Mouse (Mus musculus) brown adipose tissue, adult 24 weeks (tissue): ENCODE results near the gene Plxdc1. TPM values are rescaled to one million over a fixed set of nuclear protein-coding genes. Genes with fewer than 3 reads are reported as not detected.

Experiments
- H3K27ac ChIP-seq: fragments of 200-500 bp; replicated peaks from 2 replicates; pipeline ENCODE4 v1.5.1; 2012; ENCODE audit warnings: low read depth, mild to moderate bottlenecking, low read length
- H3K4me1 ChIP-seq: fragments of 200-500 bp; 2 replicates; pipeline ENCODE4 v1.6.1; 2012; ENCODE audit warnings: low read length, mixed read lengths; ENCODE audit not compliant: control insufficient read depth, insufficient read depth, insufficient read length
- H3K4me3 ChIP-seq: fragments of 200-500 bp; 2 replicates; pipeline ENCODE4 v1.5.1; 2012; ENCODE audit warnings: low read depth, mild to moderate bottlenecking, low read length, moderate library complexity; ENCODE audit not compliant: insufficient read depth
- polyA plus RNA-seq: library from polyadenylated mRNA; stranded (reverse); fragments of >200 nt; gene quantifications from 2 replicates; pipeline ENCODE4 v1.2.4, GENCODE M21; 2012; ENCODE audit not compliant: missing spikeins, insufficient read depth, insufficient read length

Plxdc1 gene
- polyA plus RNA-seq, 1 experiment: 0.55 TPM

- Histone ChIP-seq H3K4me3 (peak overlapping the region; percentile 52), H3K4me1 (no peaks in the 10 kb centered on the region), H3K27ac (no peak overlapping the region)
Measured at GRCm38 (mm10) chr11:98002627-98003026, 16.4 kb upstream of the Plxdc1 start.

DNA sequence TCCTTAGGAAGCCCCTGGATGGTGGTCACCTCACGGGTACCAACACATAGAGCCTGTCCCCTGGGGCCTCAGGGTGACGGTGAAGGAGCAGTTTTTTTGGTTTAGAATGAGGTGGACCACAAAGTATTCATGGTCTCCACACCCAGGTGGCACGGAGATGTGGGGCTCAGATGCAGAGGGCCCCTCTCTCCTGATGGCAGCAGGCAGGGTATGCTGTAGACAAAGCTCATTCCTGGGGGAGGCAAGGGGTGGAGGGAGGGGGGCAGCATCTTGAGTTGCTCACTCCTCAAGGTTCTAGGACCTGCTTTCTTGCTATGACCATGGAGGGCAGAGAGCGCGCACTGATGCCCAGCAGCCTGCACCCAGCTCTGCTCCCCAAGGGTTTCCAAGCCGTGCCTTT is 15.7 kb upstream of the Plxdc1 start:
- Histone ChIP-seq H3K27ac (no peak overlapping the region), H3K4me1 (no peaks in the 10 kb centered on the region), H3K4me3 (no peak overlapping the region)

- H3K4me1 ChIP-seq: no peaks in the 10 kb centered on the region
- H3K4me3 ChIP-seq: no peak overlapping the region
- no peak overlapping the region for H3K27ac ChIP-seq
Measured at GRCm38 (mm10) chr11:98001351-98001824, 15.1 kb upstream of the Plxdc1 start.

DNA sequence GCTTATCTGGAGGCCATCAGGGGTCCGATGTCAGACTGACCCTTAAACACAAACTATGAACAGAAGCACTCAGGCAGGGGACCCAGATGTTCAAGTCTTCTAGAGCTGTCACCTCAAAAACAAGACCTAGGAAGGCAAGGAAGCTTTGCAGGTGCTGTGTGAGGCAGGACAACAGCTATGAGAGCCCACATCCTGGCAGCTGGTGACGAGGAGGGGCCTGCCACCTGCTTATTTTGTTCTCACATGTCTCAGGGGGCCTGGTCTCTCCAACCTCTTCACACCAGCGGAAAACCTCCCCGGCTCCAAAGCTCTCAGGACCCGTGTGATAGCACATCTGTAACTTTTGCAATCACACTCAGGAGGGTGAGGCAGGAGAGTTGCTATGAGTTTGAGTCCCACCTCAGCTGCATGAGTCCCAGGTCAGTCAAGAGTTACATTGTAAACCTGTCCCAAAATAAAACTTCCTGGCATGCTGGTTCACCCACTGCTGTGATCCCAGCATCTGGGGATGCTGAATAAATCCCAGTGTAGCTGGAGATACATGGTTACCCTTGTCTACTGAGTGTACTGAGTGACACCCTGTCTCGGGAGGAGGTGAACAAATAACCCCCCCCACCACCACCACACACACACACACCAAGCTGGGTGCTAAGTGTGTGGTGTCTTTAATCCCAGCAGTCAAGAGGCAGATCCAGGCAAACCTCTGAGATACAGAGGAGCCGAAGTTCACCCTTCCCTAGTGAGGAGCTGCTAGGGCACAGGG is 14.3 kb upstream of the Plxdc1 start:
- Histone ChIP-seq H3K27ac (no peak overlapping the region), H3K4me3 (no peak overlapping the region), H3K4me1 (no peaks in the 10 kb centered on the region)

GRCm38 (mm10) chr11:97999748-98000147 is 13.5 kb upstream of the Plxdc1 start:
- no peaks in the 10 kb centered on the region for H3K4me1 ChIP-seq
- no peak overlapping the region for H3K27ac ChIP-seq

GRCm38 (mm10) chr11:97998898-97999608 is 12.8 kb upstream of the Plxdc1 start:
- H3K4me1 ChIP-seq: no peaks in the 10 kb centered on the region
- H3K4me3 ChIP-seq: no peak overlapping the region
- no peak overlapping the region for H3K27ac ChIP-seq

More at GRCm38 (mm10) chr11:97999748-98000147, 13.5 kb upstream of the Plxdc1 start:
- no peak overlapping the region for H3K4me3 ChIP-seq

DNA sequence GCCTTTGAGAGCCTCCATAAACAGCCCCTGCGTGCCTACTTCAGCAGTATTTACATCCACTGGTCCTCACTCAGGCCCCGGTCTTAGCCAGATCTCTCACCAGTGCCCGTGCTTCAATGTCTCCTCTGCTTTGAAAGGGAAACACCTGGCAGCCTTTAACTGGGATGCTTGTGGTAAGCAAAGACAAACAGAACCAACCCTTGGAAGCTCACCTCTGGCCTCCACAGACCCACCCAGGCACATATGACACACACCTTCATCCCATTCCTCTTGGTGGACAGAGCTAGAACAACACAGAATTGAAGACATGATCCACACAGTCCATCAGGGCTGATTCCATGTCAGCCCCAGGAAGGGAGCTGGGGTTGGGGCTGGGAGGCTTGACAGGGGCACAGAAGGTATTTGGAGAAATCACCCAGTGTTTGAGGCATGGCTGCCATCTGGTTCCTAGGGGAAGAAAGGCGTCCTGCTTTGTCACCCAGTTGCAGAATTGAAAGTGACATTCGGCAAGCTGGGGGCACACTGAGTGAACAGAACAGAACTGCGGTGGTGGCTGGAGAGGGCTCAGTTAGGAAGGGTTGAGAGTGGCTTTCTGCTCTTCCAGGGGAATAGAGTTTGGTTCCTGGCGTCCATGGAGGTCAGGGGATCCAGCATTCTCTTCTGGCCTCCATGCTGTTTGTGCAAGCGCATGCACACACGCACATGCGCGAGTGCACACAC is 12.0 kb upstream of the Plxdc1 start:
- no peaks in the 10 kb centered on the region for H3K4me1 ChIP-seq
- H3K27ac ChIP-seq: no peak overlapping the region
- no peak overlapping the region for H3K4me3 ChIP-seq

GRCm38 (mm10) chr11:97997387-97997960 is 11.2 kb upstream of the Plxdc1 start:
- Histone ChIP-seq H3K4me1 (no peaks in the 10 kb centered on the region), H3K4me3 (no peak overlapping the region), H3K27ac (no peak overlapping the region)

DNA sequence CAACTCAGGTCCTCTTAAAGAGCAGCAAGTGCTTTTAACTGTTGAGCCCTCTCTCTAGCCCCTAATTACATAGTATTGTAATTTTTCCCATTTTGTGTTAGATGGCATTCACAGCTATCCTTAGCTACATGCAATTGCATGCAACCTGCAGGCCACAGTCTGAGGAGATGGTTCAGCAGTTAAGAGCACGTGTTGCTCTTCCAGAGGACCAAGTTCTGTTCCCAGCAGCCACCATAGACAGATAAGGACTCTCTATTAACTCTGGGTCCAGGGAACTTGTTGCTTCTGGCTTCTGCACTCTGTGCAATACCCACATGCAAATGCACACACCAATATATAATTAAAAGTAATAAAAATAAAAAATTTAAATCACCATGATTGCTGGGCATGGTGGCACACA is 10.4 kb upstream of the Plxdc1 start:
- H3K4me3 ChIP-seq: no peak overlapping the region
- H3K27ac ChIP-seq: no peak overlapping the region
- H3K4me1 ChIP-seq: no peaks in the 10 kb centered on the region

- Histone ChIP-seq H3K4me3 (peak within 1 kb of the TSS; percentile 62), H3K4me1 (no peaks in the 10 kb centered on the region), H3K27ac (no peak within 1 kb of the TSS)
Measured at GRCm38 (mm10) chr11:97995564-97996288, 9.5 kb upstream of the Plxdc1 start, which contains the start of gene Arl5c. Gene Arl5c (minus strand): TSS chr11:97996181.

- no peaks in the 10 kb centered on the region for H3K4me1 ChIP-seq
- H3K27ac ChIP-seq: no peak overlapping the region
- H3K4me3 ChIP-seq: peak overlapping the region; percentile 62
Measured at GRCm38 (mm10) chr11:97994539-97995100, 8.4 kb upstream of the Plxdc1 start.

GRCm38 (mm10) chr11:97988530-97989096 is 2.4 kb upstream of the Plxdc1 start:
- Histone ChIP-seq H3K27ac (peak overlapping the region; percentile 89), H3K4me1 (peaks cover 2% of the 10 kb centered on the region; the same call in 1 of the 2 replicates), H3K4me3 (peak overlapping the region; percentile 78)

GRCm38 (mm10) chr11:97987551-97988526 is 1.6 kb upstream of the Plxdc1 start:
- peak overlapping the region; percentile 78 for H3K4me3 ChIP-seq
- peaks cover 2% of the 10 kb centered on the region; the same call in 1 of the 2 replicates for H3K4me1 ChIP-seq
- peak overlapping the region; percentile 89 for H3K27ac ChIP-seq
